Mouse (Mus musculus): ENCODE measurements around the gene Katnal1. TPM values are rescaled to one million over a fixed set of nuclear protein-coding genes. Genes with fewer than 3 reads are reported as not detected.

The Katnal1 gene
- polyA plus RNA-seq, 1 experiment from 2014 or later, result 25.3 TPM

GRCm38 (mm10) chr5:148890237-148890636 is 38.9 kb downstream of the Katnal1 start:
- H3K9me3 ChIP-seq (replicated peaks; ENCODE audit: control insufficient read depth, low read length), result no peaks in the 10 kb centered on the region
- ATAC-seq (replicated peaks; ENCODE audit: insufficient number of reproducible peaks, low FRiP score, low TSS enrichment, low read depth) (no peak), DNase-seq (ENCODE audit: low spot score) (no peak)
- H3K27ac ChIP-seq (replicated peaks; ENCODE audit: low read depth, low read length), result no peak overlapping the region
- no peak overlapping the region for H3K4me2 ChIP-seq (ENCODE audit: low read depth, low read length)
- no peaks in the 10 kb centered on the region for H3K27me3 ChIP-seq (ENCODE audit: control insufficient read depth, insufficient read depth, low read length)
- WGBS, result 93% methylated on average over 4 of the region's 4 CpGs
- H3K9ac ChIP-seq (replicated peaks; ENCODE audit: low read length), result no peak overlapping the region
- H3K4me3 ChIP-seq (ENCODE audit: low read depth, low read length), result no peak overlapping the region
- H3K4me1 ChIP-seq (ENCODE audit: control insufficient read depth, insufficient read depth, low read length), result no peaks in the 10 kb centered on the region
- peaks cover 7% of the 10 kb centered on the region for H3K36me3 ChIP-seq (replicated peaks; ENCODE audit: control insufficient read depth, insufficient read depth, low read depth, low read length)

- no peaks in the 10 kb centered on the region for H3K9me3 ChIP-seq (replicated peaks; ENCODE audit: control insufficient read depth, low read length)
- no peak overlapping the region for H3K4me2 ChIP-seq (ENCODE audit: low read depth, low read length)
- no peaks in the 10 kb centered on the region for H3K4me1 ChIP-seq (ENCODE audit: control insufficient read depth, insufficient read depth, low read length)
- WGBS, result 91% methylated on average over 6 of the region's 6 CpGs
- no peak for DNase-seq (ENCODE audit: low spot score)
- peaks cover 7% of the 10 kb centered on the region for H3K36me3 ChIP-seq (replicated peaks; ENCODE audit: control insufficient read depth, insufficient read depth, low read depth, low read length)
- no peak overlapping the region for H3K27ac ChIP-seq (replicated peaks; ENCODE audit: low read depth, low read length)
- no peak overlapping the region for H3K9ac ChIP-seq (replicated peaks; ENCODE audit: low read length)
- ATAC-seq (replicated peaks; ENCODE audit: insufficient number of reproducible peaks, low FRiP score, low TSS enrichment, low read depth), result no peak
- no peaks in the 10 kb centered on the region for H3K27me3 ChIP-seq (ENCODE audit: control insufficient read depth, insufficient read depth, low read length)
- H3K4me3 ChIP-seq (ENCODE audit: low read depth, low read length), result no peak overlapping the region
Measured at GRCm38 (mm10) chr5:148888032-148888431, 41.1 kb downstream of the Katnal1 start.

GRCm38 (mm10) chr5:148885821-148886609 is 43.1 kb downstream of the Katnal1 start:
- Histone ChIP-seq H3K4me3 (ENCODE audit: low read depth, low read length) (no peak overlapping the region), H3K9ac (replicated peaks; ENCODE audit: low read length) (0 out of 2 replicates have a peak overlapping the region, but pooled peaks have one; percentile 34), H3K27me3 (ENCODE audit: control insufficient read depth, insufficient read depth, low read length) (no peaks in the 10 kb centered on the region), H3K4me2 (ENCODE audit: low read depth, low read length) (peak overlapping the region; percentile 32; the same call in 1 of the 2 replicates), H3K36me3 (replicated peaks; ENCODE audit: control insufficient read depth, insufficient read depth, low read depth, low read length) (peaks cover 4% of the 10 kb centered on the region), H3K9me3 (replicated peaks; ENCODE audit: control insufficient read depth, low read length) (no peaks in the 10 kb centered on the region), H3K27ac (replicated peaks; ENCODE audit: low read depth, low read length) (no peak overlapping the region), H3K4me1 (ENCODE audit: control insufficient read depth, insufficient read depth, low read length) (no peaks in the 10 kb centered on the region)
- 28% methylated on average over 22 of the region's 22 CpGs for WGBS
- peak; percentile 90 for DNase-seq (ENCODE audit: low spot score)
- peak; percentile 97 for ATAC-seq (replicated peaks; ENCODE audit: insufficient number of reproducible peaks, low FRiP score, low TSS enrichment, low read depth)

- no peak for ATAC-seq (replicated peaks; ENCODE audit: insufficient number of reproducible peaks, low FRiP score, low TSS enrichment, low read depth)
- Histone ChIP-seq H3K27ac (replicated peaks; ENCODE audit: low read depth, low read length) (no peak overlapping the region), H3K4me1 (ENCODE audit: control insufficient read depth, insufficient read depth, low read length) (no peaks in the 10 kb centered on the region), H3K9ac (replicated peaks; ENCODE audit: low read length) (no peak overlapping the region), H3K4me3 (ENCODE audit: low read depth, low read length) (no peak overlapping the region), H3K27me3 (ENCODE audit: control insufficient read depth, insufficient read depth, low read length) (no peaks in the 10 kb centered on the region), H3K4me2 (ENCODE audit: low read depth, low read length) (no peak overlapping the region), H3K9me3 (replicated peaks; ENCODE audit: control insufficient read depth, low read length) (no peaks in the 10 kb centered on the region), H3K36me3 (replicated peaks; ENCODE audit: control insufficient read depth, insufficient read depth, low read depth, low read length) (no peaks in the 10 kb centered on the region; the same call in none of the 2 replicates)
- no peak for DNase-seq (ENCODE audit: low spot score)
- 90% methylated on average over 8 of the region's 8 CpGs for WGBS
Measured at GRCm38 (mm10) chr5:148883671-148884070, 45.4 kb downstream of the Katnal1 start.

- no peak overlapping the region for H3K27ac ChIP-seq (replicated peaks; ENCODE audit: low read depth, low read length)
- no peaks in the 10 kb centered on the region; the same call in 1 of the 2 replicates for H3K36me3 ChIP-seq (replicated peaks; ENCODE audit: control insufficient read depth, insufficient read depth, low read depth, low read length)
- H3K4me3 ChIP-seq (ENCODE audit: low read depth, low read length), result no peak overlapping the region
- ATAC-seq (replicated peaks; ENCODE audit: insufficient number of reproducible peaks, low FRiP score, low TSS enrichment, low read depth) (no peak), DNase-seq (ENCODE audit: low spot score) (peak; percentile 20)
- whole genome bisulfite sequencing, result 80% methylated on average over 6 of the region's 6 CpGs
- no peak overlapping the region for H3K4me2 ChIP-seq (ENCODE audit: low read depth, low read length)
- H3K27me3 ChIP-seq (ENCODE audit: control insufficient read depth, insufficient read depth, low read length), result no peaks in the 10 kb centered on the region
- H3K4me1 ChIP-seq (ENCODE audit: control insufficient read depth, insufficient read depth, low read length), result no peaks in the 10 kb centered on the region
- no peaks in the 10 kb centered on the region for H3K9me3 ChIP-seq (replicated peaks; ENCODE audit: control insufficient read depth, low read length)
- H3K9ac ChIP-seq (replicated peaks; ENCODE audit: low read length), result no peak overlapping the region
Measured at GRCm38 (mm10) chr5:148879218-148879617, 49.9 kb downstream of the Katnal1 start.

- Histone ChIP-seq H3K36me3 (replicated peaks; ENCODE audit: control insufficient read depth, insufficient read depth, low read depth, low read length) (no peaks in the 10 kb centered on the region), H3K4me1 (ENCODE audit: control insufficient read depth, insufficient read depth, low read length) (no peaks in the 10 kb centered on the region), H3K4me2 (ENCODE audit: low read depth, low read length) (no peak overlapping the region), H3K4me3 (ENCODE audit: low read depth, low read length) (no peak overlapping the region), H3K9ac (replicated peaks; ENCODE audit: low read length) (no peak overlapping the region), H3K9me3 (replicated peaks; ENCODE audit: control insufficient read depth, low read length) (no peaks in the 10 kb centered on the region), H3K27me3 (ENCODE audit: control insufficient read depth, insufficient read depth, low read length) (no peaks in the 10 kb centered on the region), H3K27ac (replicated peaks; ENCODE audit: low read depth, low read length) (no peak overlapping the region)
- WGBS, result 86% methylated on average over 8 of the region's 8 CpGs
- DNase-seq (ENCODE audit: low spot score) (no peak), ATAC-seq (replicated peaks; ENCODE audit: insufficient number of reproducible peaks, low FRiP score, low TSS enrichment, low read depth) (no peak)
Measured at GRCm38 (mm10) chr5:148873116-148873515, 56.0 kb downstream of the Katnal1 start.

GRCm38 (mm10) chr5:148869583-148869982 is 59.5 kb downstream of the Katnal1 start:
- DNase-seq (ENCODE audit: low spot score) (no peak), ATAC-seq (replicated peaks; ENCODE audit: insufficient number of reproducible peaks, low FRiP score, low TSS enrichment, low read depth) (no peak)
- H3K9ac ChIP-seq (replicated peaks; ENCODE audit: low read length), result no peak overlapping the region
- WGBS, result 32% methylated on average over 3 of the region's 3 CpGs
- no peaks in the 10 kb centered on the region for H3K36me3 ChIP-seq (replicated peaks; ENCODE audit: control insufficient read depth, insufficient read depth, low read depth, low read length)
- no peak overlapping the region for H3K4me3 ChIP-seq (ENCODE audit: low read depth, low read length)
- no peaks in the 10 kb centered on the region for H3K9me3 ChIP-seq (replicated peaks; ENCODE audit: control insufficient read depth, low read length)
- H3K4me1 ChIP-seq (ENCODE audit: control insufficient read depth, insufficient read depth, low read length), result no peaks in the 10 kb centered on the region
- H3K27me3 ChIP-seq (ENCODE audit: control insufficient read depth, insufficient read depth, low read length), result no peaks in the 10 kb centered on the region
- H3K4me2 ChIP-seq (ENCODE audit: low read depth, low read length), result no peak overlapping the region
- no peak overlapping the region for H3K27ac ChIP-seq (replicated peaks; ENCODE audit: low read depth, low read length)

- 78% methylated on average over 6 of the region's 6 CpGs for WGBS
- DNase-seq (ENCODE audit: low spot score) (no peak), ATAC-seq (replicated peaks; ENCODE audit: insufficient number of reproducible peaks, low FRiP score, low TSS enrichment, low read depth) (no peak)
- Histone ChIP-seq H3K9me3 (replicated peaks; ENCODE audit: control insufficient read depth, low read length) (no peaks in the 10 kb centered on the region), H3K4me2 (ENCODE audit: low read depth, low read length) (no peak overlapping the region), H3K9ac (replicated peaks; ENCODE audit: low read length) (no peak overlapping the region), H3K27me3 (ENCODE audit: control insufficient read depth, insufficient read depth, low read length) (no peaks in the 10 kb centered on the region), H3K4me1 (ENCODE audit: control insufficient read depth, insufficient read depth, low read length) (no peaks in the 10 kb centered on the region), H3K36me3 (replicated peaks; ENCODE audit: control insufficient read depth, insufficient read depth, low read depth, low read length) (no peaks in the 10 kb centered on the region), H3K4me3 (ENCODE audit: low read depth, low read length) (no peak overlapping the region), H3K27ac (replicated peaks; ENCODE audit: low read depth, low read length) (no peak overlapping the region)
Measured at GRCm38 (mm10) chr5:148867766-148868165, 61.4 kb downstream of the Katnal1 start.
